Mouse (Mus musculus): ENCODE measurements around the gene Ambp. TPM values are rescaled to one million over a fixed set of nuclear protein-coding genes. Genes with fewer than 3 reads are reported as not detected.

The Ambp gene
- polyA plus RNA-seq, 1 experiment from 2014 or later, result 736 TPM

DNA sequence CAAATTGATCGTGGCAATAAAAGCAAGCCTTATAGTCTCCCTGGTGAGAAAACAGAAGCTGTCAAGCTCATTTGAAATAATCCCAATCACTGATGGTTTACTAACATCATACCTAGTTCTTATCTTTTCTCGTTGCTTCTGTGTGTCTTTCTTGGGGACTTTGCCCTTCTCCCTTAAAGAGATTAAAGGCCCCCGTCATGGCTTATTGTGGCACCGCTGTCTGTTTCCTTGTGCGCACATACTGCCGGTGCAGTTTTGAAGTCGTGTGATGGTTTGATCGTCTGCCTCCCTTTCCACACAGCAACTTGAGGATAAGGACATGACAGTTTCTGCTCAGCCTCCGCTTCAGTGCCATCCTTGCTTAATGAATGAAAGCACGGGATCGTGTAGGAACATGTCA is 54.1 kb downstream of the Ambp start:
- Histone ChIP-seq H3K4me3 (ENCODE audit: low read depth, low read length) (no peak overlapping the region), H3K27me3 (replicated peaks; ENCODE audit: control insufficient read depth, insufficient read depth, low read length) (no peaks in the 10 kb centered on the region; the same call in 1 of the 2 replicates), H3K9ac (ENCODE audit: low read depth, low read length) (no peak overlapping the region), H3K36me3 (ENCODE audit: control insufficient read depth, insufficient read depth, low read length) (no peaks in the 10 kb centered on the region; the same call in 1 of the 2 replicates), H3K9me3 (ENCODE audit: control insufficient read depth, low read length) (no peaks in the 10 kb centered on the region), H3K27ac (ENCODE audit: low read depth, low read length) (no peak overlapping the region), H3K4me2 (no peak overlapping the region), H3K4me1 (replicated peaks; ENCODE audit: control insufficient read depth, insufficient read depth, low read length) (no peaks in the 10 kb centered on the region)
- DNase-seq (ENCODE audit: low spot score) (no peak), ATAC-seq (replicated peaks; ENCODE audit: low FRiP score) (no peak)
- 84% methylated on average over 11 of the region's 11 CpGs for WGBS

DNA sequence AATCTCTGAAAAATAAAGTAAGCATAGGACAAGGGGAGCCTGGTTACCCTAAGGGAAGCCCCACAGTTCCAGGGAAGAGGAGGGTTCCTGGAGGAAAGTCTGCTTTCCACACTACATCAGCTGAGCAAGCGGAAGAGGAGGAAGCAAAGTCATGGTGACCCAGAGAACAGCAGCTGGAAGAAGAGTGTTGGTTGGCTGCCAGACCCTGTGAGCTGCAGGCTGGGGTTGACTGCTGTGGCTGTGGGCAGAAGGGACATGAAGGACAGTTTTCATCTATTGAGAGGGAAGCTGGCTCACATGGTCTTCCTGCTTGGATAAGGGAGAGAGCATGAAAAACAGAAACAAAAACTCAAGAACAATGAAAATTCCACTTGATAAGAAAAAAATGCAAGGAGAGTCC is 57.0 kb downstream of the Ambp start:
- H3K4me1 ChIP-seq (replicated peaks; ENCODE audit: control insufficient read depth, insufficient read depth, low read length), result no peaks in the 10 kb centered on the region
- no peak overlapping the region for H3K9ac ChIP-seq (ENCODE audit: low read depth, low read length)
- no peak for DNase-seq (ENCODE audit: low spot score)
- no peaks in the 10 kb centered on the region for H3K9me3 ChIP-seq (ENCODE audit: control insufficient read depth, low read length)
- H3K27ac ChIP-seq (ENCODE audit: low read depth, low read length), result no peak overlapping the region
- H3K36me3 ChIP-seq (ENCODE audit: control insufficient read depth, insufficient read depth, low read length), result no peaks in the 10 kb centered on the region; the same call in 1 of the 2 replicates
- H3K4me3 ChIP-seq (ENCODE audit: low read depth, low read length), result no peak overlapping the region
- H3K27me3 ChIP-seq (replicated peaks; ENCODE audit: control insufficient read depth, insufficient read depth, low read length), result no peaks in the 10 kb centered on the region; the same call in 1 of the 2 replicates
- no peak overlapping the region for H3K4me2 ChIP-seq
- ATAC-seq (replicated peaks; ENCODE audit: low FRiP score), result no peak
- WGBS, result 80% methylated on average over 1 of the region's 1 CpGs

Other genes with a start within 250 kb of the Ambp start
- gene Zfp618, start 189.2 kb downstream of the Ambp start, polyA plus RNA-seq (2014; fragmentation: Nextera tagmentation; extraction: Ambion mirVana), result 9.8 and 12.9 TPM in 2 replicates
- 7.9 and 9.0 TPM in 2 replicates for gene Kif12, start 17.3 kb upstream of the Ambp start, polyA plus RNA-seq (2014; fragmentation: Nextera tagmentation; extraction: Ambion mirVana)
- gene Col27a1, start 59.2 kb upstream of the Ambp start, polyA plus RNA-seq (2014; fragmentation: Nextera tagmentation; extraction: Ambion mirVana), result 5.0 and 6.4 TPM in 2 replicates
- not detected in 2 replicates for gene Orm1, start 189.8 kb upstream of the Ambp start, polyA plus RNA-seq (2014; fragmentation: Nextera tagmentation; extraction: Ambion mirVana)
- not detected in 2 replicates for gene Orm3, start 201.4 kb upstream of the Ambp start, polyA plus RNA-seq (2014; fragmentation: Nextera tagmentation; extraction: Ambion mirVana)
- not detected in 2 replicates for gene Orm2, start 207.7 kb upstream of the Ambp start, polyA plus RNA-seq (2014; fragmentation: Nextera tagmentation; extraction: Ambion mirVana)
- 8.8 and 8.9 TPM in 2 replicates for gene Akna, start 248.6 kb upstream of the Ambp start, polyA plus RNA-seq (2014; fragmentation: Nextera tagmentation; extraction: Ambion mirVana)